Mouse (Mus musculus) ES-E14 (cell line): ENCODE data around the gene Zfp704. TPM values are rescaled to one million over a fixed set of nuclear protein-coding genes. Genes with fewer than 3 reads are reported as not detected.

Source experiments
- DNase-seq: peaks from one replicate; pipeline ENCODE4 v3.0.0-alpha.2; 2013; ENCODE audit warnings: low read depth, low spot score
- H3K27ac ChIP-seq: 2 replicates; pipeline ENCODE4 v1.5.1; 2012; ENCODE audit warnings: low read depth, mild to moderate bottlenecking, low read length, moderate library complexity, mixed read lengths; ENCODE audit not compliant: poor library complexity, insufficient read depth, severe bottlenecking
- H3K36me3 ChIP-seq: 2 replicates; pipeline ENCODE4 v1.6.1; 2012; ENCODE audit warnings: mild to moderate bottlenecking, low read length, moderate library complexity, mixed read lengths; ENCODE audit not compliant: control insufficient read depth, poor library complexity, insufficient read depth, severe bottlenecking
- H3K4me1 ChIP-seq, 2 experiments: fragments of 150-350 bp in 1 of 2; sonication (generic) in 1 of 2; 2 replicates each; pipeline ENCODE4 v1.6.1; 2012; ENCODE audit warnings: low read length in 2 of 2, mild to moderate bottlenecking in 1 of 2, mixed read lengths in 1 of 2; ENCODE audit not compliant: control insufficient read depth in 2 of 2, insufficient read depth in 2 of 2, poor library complexity in 1 of 2
- H3K4me3 ChIP-seq, 2 experiments: fragments of 150-350 bp in 1 of 2; sonication (generic) in 1 of 2; 2 replicates each; pipeline ENCODE4 v1.5.1; 2012; ENCODE audit warnings: low read length in 2 of 2, low read depth in 1 of 2, mild to moderate bottlenecking in 1 of 2, mixed read lengths in 1 of 2; ENCODE audit not compliant: insufficient read depth in 1 of 2, poor library complexity in 1 of 2, severe bottlenecking in 1 of 2
- H3K9ac ChIP-seq: 2 replicates; pipeline ENCODE4 v1.6.1; 2012; ENCODE audit warnings: low read depth, mild to moderate bottlenecking, low read length, mixed read lengths; ENCODE audit not compliant: poor library complexity, insufficient read depth, severe bottlenecking
- H3K9me3 ChIP-seq: fragments of 150-350 bp; sonication (generic); 2 replicates; pipeline ENCODE4 v1.6.1; 2012; ENCODE audit warnings: low read depth, mild to moderate bottlenecking, low read length; ENCODE audit not compliant: control insufficient read depth, insufficient read depth
- CHD2 ChIP-seq: IDR thresholded peaks from 2 replicates; pipeline ENCODE4 v1.6.1; 2014; ENCODE audit warnings: mild to moderate bottlenecking, low read depth, low read length, inconsistent platforms
- HCFC1 ChIP-seq: IDR thresholded peaks from 2 replicates; pipeline ENCODE4 v1.6.1; 2012; ENCODE audit warnings: low read length, inconsistent platforms, borderline replicate concordance; ENCODE audit not compliant: insufficient read depth
- MAFK ChIP-seq: IDR thresholded peaks from 2 replicates; pipeline ENCODE4 v1.6.1; 2014; ENCODE audit warnings: mild to moderate bottlenecking, low read depth, low read length, inconsistent platforms; ENCODE audit not compliant: insufficient read depth
- ZC3H11A ChIP-seq: IDR thresholded peaks from 2 replicates; pipeline ENCODE4 v1.6.1; 2012; ENCODE audit warnings: low read depth, mild to moderate bottlenecking, inconsistent platforms, low read length, borderline replicate concordance
- ZNF384 ChIP-seq: IDR thresholded peaks from 2 replicates; pipeline ENCODE4 v1.6.1; 2012; ENCODE audit warnings: low read depth, low read length, inconsistent platforms
- in situ Hi-C, 2 experiments: fragments of 600-800 bp; cut with MboI; formaldehyde crosslinking; loops; one replicate each; pipeline ENCODE4 v1.15.1; 2025; ENCODE audit warnings: low sequenced_read_pairs in 2 of 2, inconsistent platforms in 1 of 2; ENCODE audit not compliant: unreplicated experiment in 2 of 2
- total RNA-seq: library from RNA; depleted of rRNA; stranded (reverse); fragments of 300-350 nt; gene quantifications from 2 replicates; pipeline ENCODE4 v1.2.3, GENCODE M21; 2012

The Zfp704 gene
- total RNA-seq, 1 experiment = 11.4 TPM

DNA sequence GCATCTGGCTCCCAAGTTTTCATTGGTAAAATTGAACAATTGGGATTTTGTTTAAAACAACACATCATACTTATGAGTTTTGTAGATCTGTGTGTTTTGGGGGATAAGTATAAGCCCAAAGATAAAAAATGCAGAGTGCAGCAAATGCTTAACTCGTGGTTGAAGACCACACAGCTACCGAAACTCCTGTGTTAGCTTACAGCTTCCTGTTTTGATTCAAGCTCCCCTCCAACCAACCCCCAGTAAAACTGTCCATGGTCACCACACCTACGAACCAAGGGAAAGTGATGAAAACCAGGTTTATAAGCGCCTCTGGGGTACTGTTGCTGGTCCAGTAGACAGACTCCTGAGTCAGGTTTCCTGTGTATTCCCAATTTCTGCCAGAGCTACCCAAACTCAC, 144.2 kb downstream of the Zfp704 start:
- DNase-seq = no peak
- Histone ChIP-seq H3K4me3 (no peak overlapping the region), H3K4me1 (no peaks in the 10 kb centered on the region), H3K36me3 (peaks cover 29% of the 10 kb centered on the region; the same call in 1 of the 2 replicates), H3K9ac (no peak overlapping the region), H3K27ac (no peak overlapping the region), H3K9me3 (no peaks in the 10 kb centered on the region)
- in situ Hi-C loops = no loop called here
- TF ChIP-seq MAFK = no peak

GRCm38 (mm10) chr3:9461660-9462059, 148.2 kb downstream of the Zfp704 start:
- in situ Hi-C loops = no loop called here
- Histone ChIP-seq H3K9me3 (no peaks in the 10 kb centered on the region), H3K9ac (no peak overlapping the region), H3K27ac (no peak overlapping the region), H3K4me1 (0 out of 4 replicates have a peak, but pooled peaks cover 0 to under 1% of the 10 kb centered on the region in 2 experiments), H3K4me3 (no peak overlapping the region), H3K36me3 (peaks cover 20% of the 10 kb centered on the region; the same call in 1 of the 2 replicates)
- no peak for DNase-seq
- TF ChIP-seq ZC3H11A (no peak), MAFK (no peak), CHD2 (no peak), ZNF384 (no peak), HCFC1 (no peak)

GRCm38 (mm10) chr3:9460284-9460683, 149.6 kb downstream of the Zfp704 start:
- H3K36me3 ChIP-seq = peaks cover 23% of the 10 kb centered on the region; the same call in 1 of the 2 replicates
- H3K27ac ChIP-seq = no peak overlapping the region
- no peak overlapping the region for H3K4me3 ChIP-seq
- in situ Hi-C loops = no loop called here
- no peak for DNase-seq
- H3K4me1 ChIP-seq = 0 out of 4 replicates have a peak, but pooled peaks cover 0 to 1% of the 10 kb centered on the region in 2 experiments
- no peaks in the 10 kb centered on the region for H3K9me3 ChIP-seq
- no peak overlapping the region for H3K9ac ChIP-seq
- no peak for TF ChIP-seq ZC3H11A
- TF ChIP-seq ZNF384 = no peak

DNA sequence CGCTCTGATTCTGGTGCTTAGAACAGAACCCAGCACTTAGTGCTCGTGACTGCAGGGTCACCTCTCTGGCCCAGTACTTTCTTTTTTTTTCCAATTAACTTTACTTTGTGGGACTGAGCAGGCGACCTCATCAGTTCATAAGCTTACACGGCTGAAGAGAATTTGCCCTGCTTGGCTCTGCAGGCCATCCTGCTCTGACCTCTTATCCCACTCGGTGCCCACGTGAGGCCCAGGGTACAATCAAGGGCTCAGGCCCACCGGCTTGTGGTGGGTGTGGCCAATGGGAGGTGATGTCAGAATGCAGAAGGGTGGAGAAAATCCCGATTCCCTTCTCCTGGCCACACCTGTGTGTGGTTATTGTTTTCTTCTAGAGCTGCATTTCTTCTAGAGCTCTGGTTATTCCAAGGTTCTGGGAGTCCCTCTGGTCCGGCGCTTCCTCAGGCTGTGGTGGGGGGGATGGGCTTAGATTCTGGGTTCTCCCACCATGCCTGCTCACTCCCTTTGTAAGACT, 153.4 kb downstream of the Zfp704 start:
- Histone ChIP-seq H3K4me1 (0 out of 4 replicates have a peak, but pooled peaks cover 0 to 1% of the 10 kb centered on the region in 2 experiments), H3K27ac (no peak overlapping the region), H3K9me3 (no peaks in the 10 kb centered on the region), H3K9ac (no peak overlapping the region), H3K36me3 (peaks cover 6% of the 10 kb centered on the region; the same call in 1 of the 2 replicates), H3K4me3 (no peak overlapping the region)
- TF ChIP-seq HCFC1 = no peak
- no peak for TF ChIP-seq ZC3H11A
- TF ChIP-seq MAFK = no peak
- TF ChIP-seq CHD2 = no peak
- no peak for TF ChIP-seq ZNF384
- in situ Hi-C loops = no loop called here
- DNase-seq = no peak

DNA sequence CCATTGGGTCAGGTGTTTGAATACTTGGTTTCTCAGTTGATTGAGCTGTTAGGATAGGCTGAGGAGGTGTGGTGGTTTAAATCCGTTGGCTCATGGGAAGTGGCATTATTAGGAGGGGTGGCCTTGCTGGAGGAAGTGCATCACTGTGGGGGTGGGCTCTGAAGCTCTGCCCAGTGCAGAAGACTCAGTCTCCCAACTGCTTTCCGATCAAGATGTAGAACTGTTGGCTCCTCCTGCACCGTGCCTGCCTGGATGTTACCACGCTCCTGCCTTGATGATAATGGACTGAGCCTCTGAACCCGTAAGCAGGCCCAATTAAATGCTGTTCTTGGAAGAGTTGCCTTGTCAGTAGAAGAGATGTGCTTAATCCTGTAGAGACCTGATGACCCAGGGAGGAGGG, 154.5 kb downstream of the Zfp704 start:
- TF ChIP-seq ZNF384 = no peak
- TF ChIP-seq CHD2 = no peak
- TF ChIP-seq ZC3H11A = no peak
- no peak for TF ChIP-seq HCFC1
- TF ChIP-seq MAFK = no peak

More for the DNA sequence above, 154.5 kb downstream of the Zfp704 start:
- H3K9ac ChIP-seq = no peak overlapping the region
- H3K36me3 ChIP-seq = peaks cover 5% of the 10 kb centered on the region; the same call in 1 of the 2 replicates
- 0 out of 4 replicates have a peak, but pooled peaks cover 0 to 1% of the 10 kb centered on the region in 2 experiments for H3K4me1 ChIP-seq
- DNase-seq = no peak
- H3K4me3 ChIP-seq = no peak overlapping the region
- no peaks in the 10 kb centered on the region for H3K9me3 ChIP-seq
- H3K27ac ChIP-seq = no peak overlapping the region
- in situ Hi-C loops = no loop called here
